Mouse (Mus musculus) sigmoid colon, adult 10 weeks (tissue): ENCODE results near the gene Gm2115. TPM values are rescaled to one million over a fixed set of nuclear protein-coding genes. Genes with fewer than 3 reads are reported as not detected.

Experiments
- polyA plus RNA-seq: library from polyadenylated mRNA; stranded (reverse); fragments of 350-450 nt; fragmentation: Illumina TruSeq; extraction: RNeasy Lipid Tissue Mini Kit (QIAGEN cat#74804); gene quantifications from one replicate; pipeline ENCODE4 v1.2.3, GENCODE M21; 2014; ENCODE audit warnings: low read depth, low replicate concordance

Gm2115 gene
- 2.3 TPM for polyA plus RNA-seq

GRCm38 (mm10) chr7:84528796-84529533 is at the start of gene Gm2115:
Gene Gm2115, plus strand, starts transcription at chr7:84528954.

GRCm38 (mm10) chr7:84606293-84606749 is 77.6 kb downstream of the Gm2115 start, which contains the start of gene Fah:
Gene Fah, minus strand, starts transcription at chr7:84606722.

Other genes starting within 250 kb of the Gm2115 start
- gene Arnt2, start 118.8 kb upstream of the Gm2115 start, polyA plus RNA-seq = 0.25 TPM
- 1.0 TPM for gene Fah, start 77.8 kb downstream of the Gm2115 start, polyA plus RNA-seq
- 705 TPM for gene Zfand6, start 161.0 kb downstream of the Gm2115 start, polyA plus RNA-seq